Mouse (Mus musculus): ENCODE measurements around the gene Paqr4.

Paqr4 gene

GRCm38 (mm10) chr17:23726758-23727142 lies 13.9 kb downstream of the Paqr4 start:
- no peak for DNase-seq (ENCODE audit: low read depth, low spot score)

GRCm38 (mm10) chr17:23725999-23726757 lies 14.5 kb downstream of the Paqr4 start, which contains the start of gene Pkmyt1:
TSS of gene Pkmyt1 (plus strand) at chr17:23726336.
- DNase-seq (ENCODE audit: low read depth, low spot score), result peak; percentile 94

- DNase-seq (ENCODE audit: low read depth, low spot score), result no peak
These were observed 15.2 kb downstream of the Paqr4 start for GRCm38 (mm10) chr17:23725477-23725876.

GRCm38 (mm10) chr17:23722376-23723125 lies 18.1 kb downstream of the Paqr4 start, which contains the start of gene 1520401A03Rik:
TSS of gene 1520401A03Rik (minus strand) at chr17:23722783.
- no peak for DNase-seq (ENCODE audit: low read depth, low spot score)

- no peak for DNase-seq (ENCODE audit: low read depth, low spot score)
These were observed 18.8 kb downstream of the Paqr4 start for GRCm38 (mm10) chr17:23721886-23722285.

- no peak for DNase-seq (ENCODE audit: low read depth, low spot score)
These were observed 21.2 kb downstream of the Paqr4 start for GRCm38 (mm10) chr17:23719455-23719854.

GRCm38 (mm10) chr17:23717003-23717402 lies 23.7 kb downstream of the Paqr4 start:
- no peak for DNase-seq (ENCODE audit: low read depth, low spot score)

- DNase-seq (ENCODE audit: low read depth, low spot score), result peak; percentile 80
These were observed 34.5 kb downstream of the Paqr4 start for GRCm38 (mm10) chr17:23706212-23706611.

GRCm38 (mm10) chr17:23705525-23706104 lies 35.1 kb downstream of the Paqr4 start:
- DNase-seq (ENCODE audit: low read depth, low spot score), result no peak

GRCm38 (mm10) chr17:23704741-23705140 lies 35.9 kb downstream of the Paqr4 start:
- no peak for DNase-seq (ENCODE audit: low read depth, low spot score)

GRCm38 (mm10) chr17:23703301-23703700 lies 37.4 kb downstream of the Paqr4 start:
- no peak for DNase-seq (ENCODE audit: low read depth, low spot score)

GRCm38 (mm10) chr17:23700079-23700478 lies 40.6 kb downstream of the Paqr4 start:
- DNase-seq (ENCODE audit: low read depth, low spot score), result peak; percentile 91

GRCm38 (mm10) chr17:23699131-23700077 lies 41.3 kb downstream of the Paqr4 start:
- DNase-seq (ENCODE audit: low read depth, low spot score), result no peak

GRCm38 (mm10) chr17:23695801-23696200 lies 44.9 kb downstream of the Paqr4 start:
- DNase-seq (ENCODE audit: low read depth, low spot score), result peak; percentile 81

- DNase-seq (ENCODE audit: low read depth, low spot score), result no peak
These were observed 46.2 kb downstream of the Paqr4 start for GRCm38 (mm10) chr17:23694491-23694890.
